Mouse (Mus musculus) liver, postnatal 0 days (tissue): ENCODE data around the gene Nop10. TPM values are rescaled to one million over a fixed set of nuclear protein-coding genes. Genes with fewer than 3 reads are reported as not detected.

ENCODE experiments used
- ATAC-seq: fragments of 200-750 bp; cut with Nextera tagmentation; 2 replicates; pipeline ENCODE4 v1.8.0; 2017; ENCODE audit warnings: mild to moderate bottlenecking, moderate library complexity
- DNase-seq: peaks from one replicate; pipeline ENCODE4 v3.0.0-alpha.2; 2016
- H3K27ac ChIP-seq: fragments of 300-500 bp; sonication (generic); 2 replicates; pipeline ENCODE4 v1.5.1; 2014; ENCODE audit warnings: antibody characterized with exemption, moderate library complexity, mild to moderate bottlenecking, low read depth
- H3K27me3 ChIP-seq: fragments of 300-500 bp; sonication (generic); 2 replicates; pipeline ENCODE4 v1.6.1; 2014; ENCODE audit warnings: low read length, control low read depth, mixed read lengths; ENCODE audit not compliant: insufficient read depth
- H3K36me3 ChIP-seq: fragments of 300-500 bp; sonication (generic); replicated peaks from 2 replicates; pipeline ENCODE4 v1.6.1; 2014; ENCODE audit warnings: mild to moderate bottlenecking, control low read depth, low read length, moderate library complexity, mixed read lengths; ENCODE audit not compliant: insufficient read depth
- H3K4me1 ChIP-seq: fragments of 300-500 bp; sonication (generic); 2 replicates; pipeline ENCODE4 v1.6.1; 2014; ENCODE audit warnings: antibody characterized with exemption, mild to moderate bottlenecking, control low read depth; ENCODE audit not compliant: insufficient read depth
- H3K4me2 ChIP-seq: fragments of 300-500 bp; sonication (generic); 2 replicates; pipeline ENCODE4 v1.6.1; 2014; ENCODE audit warnings: low read depth, mild to moderate bottlenecking, low read length, moderate library complexity, mixed read lengths
- H3K4me3 ChIP-seq: fragments of 300-500 bp; sonication (generic); 2 replicates; pipeline ENCODE4 v1.5.1; 2014; ENCODE audit warnings: low read depth, low read length
- H3K9ac ChIP-seq: fragments of 300-500 bp; sonication (generic); replicated peaks from 2 replicates; pipeline ENCODE4 v1.6.1; 2014; ENCODE audit warnings: mild to moderate bottlenecking, moderate library complexity
- H3K9me3 ChIP-seq: fragments of 300-500 bp; sonication (generic); 2 replicates; pipeline ENCODE4 v1.6.1; 2016; ENCODE audit warnings: mild to moderate bottlenecking, control low read depth, low read length, mixed read lengths
- CTCF ChIP-seq: sonication (generic); IDR thresholded peaks from 2 replicates; pipeline ENCODE4 v1.5.1; 2016; ENCODE audit warnings: antibody characterized with exemption, low read depth
- EP300 ChIP-seq: IDR thresholded peaks from 2 replicates; pipeline ENCODE4 v1.6.1; 2016; ENCODE audit warnings: antibody characterized with exemption, low read depth, mild to moderate bottlenecking
- WGBS: fragments of 180-500 bp; shearing (Covaris S2); extraction: QIAGEN DNeasy Blood & Tissue Kit; methylation state at CpG from one replicate; pipeline ENCODE4 v1.1.7; 2014; ENCODE audit not compliant: insufficient replicate concordance; 5-methylcytosine and 5-hydroxymethylcytosine counted together
- polyA plus RNA-seq: library from polyadenylated mRNA; unstranded; fragments of >200 nt; fragmentation: Nextera tagmentation; extraction: Ambion mirVana; gene quantifications from 2 replicates; pipeline ENCODE4 v1.2.1, GENCODE M21; 2015

The Nop10 gene
- polyA plus RNA-seq, 1 experiment from 2014 or later, result 129 TPM

DNA sequence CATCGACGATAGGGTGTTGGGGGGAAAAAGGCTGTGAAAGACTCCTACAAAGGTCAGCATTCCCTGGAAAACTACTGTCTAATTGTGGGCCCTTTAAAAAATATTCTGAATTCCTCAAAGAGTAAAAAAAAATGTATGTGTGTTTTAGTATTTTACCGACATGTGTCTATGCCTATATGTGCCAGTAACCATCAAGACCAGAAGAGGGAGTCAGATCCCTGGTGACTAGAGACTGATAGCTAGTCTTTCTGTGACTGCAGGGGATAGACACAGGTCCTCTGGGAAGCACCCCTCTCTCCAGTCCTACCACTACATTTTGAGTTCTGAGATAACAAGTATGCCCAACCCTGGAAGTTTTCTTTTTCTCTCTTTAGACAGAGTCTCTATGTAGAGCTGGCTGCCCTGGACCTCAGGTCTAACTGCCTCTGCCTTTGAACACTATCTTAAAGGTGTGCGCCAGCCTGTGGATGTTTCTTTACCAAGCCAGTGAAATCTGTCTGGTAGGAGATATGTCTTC is 1.1 kb downstream of the Nop10 start:
- H3K4me2 ChIP-seq, result peak overlapping the region; percentile 77
- H3K4me1 ChIP-seq, result peaks cover 21% of the 10 kb centered on the region
- ATAC-seq (no peak), DNase-seq (no peak)
- H3K4me3 ChIP-seq, result peak overlapping the region; percentile 62
- H3K9me3 ChIP-seq, result no peaks in the 10 kb centered on the region
- WGBS, result 22% methylated on average over 4 of the region's 4 CpGs
- H3K27me3 ChIP-seq, result no peaks in the 10 kb centered on the region
- peak overlapping the region; percentile 72 for H3K27ac ChIP-seq
- H3K9ac ChIP-seq, result peak overlapping the region; percentile 68
- no peaks in the 10 kb centered on the region for H3K36me3 ChIP-seq
- TF ChIP-seq EP300, result no peak
- peak; percentile 68 for TF ChIP-seq CTCF

DNA sequence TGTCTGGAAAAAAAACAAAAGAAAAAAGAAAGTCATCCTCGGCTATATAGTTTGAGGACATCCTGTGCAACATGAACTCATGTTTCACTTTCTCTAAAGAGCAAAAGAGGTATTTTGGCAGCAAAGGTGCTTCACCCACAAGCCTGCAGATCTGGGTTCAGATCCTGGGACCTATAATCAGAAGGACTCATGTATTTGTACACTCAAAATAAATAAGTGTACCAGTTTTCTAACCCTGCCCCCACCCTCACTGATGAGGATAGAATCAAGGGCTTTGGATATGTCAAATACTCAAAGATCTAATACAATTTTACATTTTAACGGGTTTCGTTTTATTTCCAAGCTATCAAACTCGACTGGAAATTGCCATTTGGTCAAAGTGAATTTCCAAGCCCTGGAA is 2.6 kb downstream of the Nop10 start:
- ATAC-seq (no peak), DNase-seq (no peak)
- Histone ChIP-seq H3K4me2 (0 out of 2 replicates have a peak overlapping the region, but pooled peaks have one; percentile 92), H3K4me1 (peaks cover 21% of the 10 kb centered on the region), H3K4me3 (no peak overlapping the region), H3K9ac (no peak overlapping the region), H3K27me3 (no peaks in the 10 kb centered on the region), H3K36me3 (no peaks in the 10 kb centered on the region), H3K9me3 (no peaks in the 10 kb centered on the region), H3K27ac (no peak overlapping the region)
- no peak for TF ChIP-seq CTCF
- TF ChIP-seq EP300, result no peak
- WGBS, result 58% methylated on average over 4 of the region's 4 CpGs

- Histone ChIP-seq H3K4me3 (peak within 1 kb of the TSS; percentile 87), H3K9me3 (no peaks in the 10 kb centered on the region), H3K9ac (peak within 1 kb of the TSS; percentile 94), H3K27me3 (no peaks in the 10 kb centered on the region), H3K36me3 (no peaks in the 10 kb centered on the region), H3K4me2 (peak within 1 kb of the TSS; percentile 92), H3K27ac (peak within 1 kb of the TSS; percentile 98), H3K4me1 (peaks cover 26% of the 10 kb centered on the region)
- TF ChIP-seq CTCF (peak; percentile 34), EP300 (no peak)
- ATAC-seq (peak; percentile 91), DNase-seq (peak; percentile 96)
- WGBS, result 3% methylated on average over 77 of the region's 85 CpGs
These were observed 3.9 kb downstream of the Nop10 start, which contains the start of gene Slc12a6 for GRCm38 (mm10) chr2:112265448-112266241. TSS of gene Slc12a6 (plus strand) at chr2:112265825.

- Histone ChIP-seq H3K27me3 (no peaks in the 10 kb centered on the region), H3K36me3 (peaks cover 1% of the 10 kb centered on the region; the same call in 1 of the 2 replicates), H3K4me3 (peak within 1 kb of the TSS; percentile 87), H3K27ac (peak within 1 kb of the TSS; percentile 98), H3K9ac (peak within 1 kb of the TSS; percentile 94), H3K4me2 (peak within 1 kb of the TSS; percentile 92), H3K4me1 (peaks cover 26% of the 10 kb centered on the region), H3K9me3 (no peaks in the 10 kb centered on the region)
- peak; percentile 44 for ATAC-seq
- DNase-seq, result peak; percentile 69
- under 1% methylated on average over 11 of the region's 11 CpGs for WGBS
- TF ChIP-seq CTCF (no peak), EP300 (no peak)
These were observed 4.5 kb downstream of the Nop10 start, which contains the start of gene Gm21985 for GRCm38 (mm10) chr2:112266242-112266592. TSS of gene Gm21985 (plus strand) at chr2:112266314.

DNA sequence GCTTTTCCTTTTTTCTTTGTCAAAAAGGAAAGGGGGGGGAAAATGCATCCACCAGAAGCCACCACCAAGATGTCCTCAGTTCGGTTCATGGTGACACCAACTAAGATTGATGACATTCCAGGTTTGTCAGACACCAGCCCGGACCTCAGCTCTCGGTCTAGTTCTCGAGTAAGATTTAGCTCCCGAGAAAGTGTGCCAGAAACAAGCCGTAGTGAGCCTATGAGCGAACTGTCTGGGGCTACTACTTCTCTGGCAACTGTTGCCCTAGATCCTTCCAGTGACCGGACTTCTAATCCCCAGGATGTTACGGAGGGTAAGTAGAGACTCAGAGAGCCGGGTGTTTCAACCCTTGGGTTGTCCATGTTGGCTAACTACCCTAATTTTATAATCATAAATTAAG is 5.1 kb downstream of the Nop10 start:
- DNase-seq, result no peak
- H3K4me3 ChIP-seq, result peak overlapping the region; percentile 87
- peak overlapping the region; percentile 98 for H3K27ac ChIP-seq
- H3K36me3 ChIP-seq, result peaks cover 4% of the 10 kb centered on the region
- H3K27me3 ChIP-seq, result no peaks in the 10 kb centered on the region
- no peaks in the 10 kb centered on the region for H3K9me3 ChIP-seq
- H3K4me1 ChIP-seq, result peaks cover 26% of the 10 kb centered on the region
- ATAC-seq, result no peak
- H3K4me2 ChIP-seq, result peak overlapping the region; percentile 92
- peak overlapping the region; percentile 94 for H3K9ac ChIP-seq
- WGBS, result 21% methylated on average over 10 of the region's 10 CpGs
- no peak for TF ChIP-seq EP300
- no peak for TF ChIP-seq CTCF

- Histone ChIP-seq H3K4me1 (peaks cover 24% of the 10 kb centered on the region), H3K4me2 (peak overlapping the region; percentile 92), H3K9me3 (no peaks in the 10 kb centered on the region), H3K4me3 (peak overlapping the region; percentile 87), H3K36me3 (peaks cover 4% of the 10 kb centered on the region), H3K9ac (peak overlapping the region; percentile 94), H3K27me3 (no peaks in the 10 kb centered on the region), H3K27ac (peak overlapping the region; percentile 98)
- ATAC-seq, result no peak
- TF ChIP-seq EP300 (0 out of 2 replicates have a peak, but pooled peaks have one; percentile 24), CTCF (no peak)
- 24% methylated on average over 8 of the region's 8 CpGs for WGBS
- DNase-seq, result no peak
These were observed 6.0 kb downstream of the Nop10 start for GRCm38 (mm10) chr2:112267547-112268269.
